Mouse (Mus musculus) bone marrow, adult 2 months (tissue): ENCODE results near the gene Iqcj. TPM values are rescaled to one million over a fixed set of nuclear protein-coding genes. Genes with fewer than 3 reads are reported as not detected.

Source experiments
- H3K27ac ChIP-seq: fragments of 200-500 bp; 2 replicates; pipeline ENCODE4 v1.5.1; 2012; ENCODE audit warnings: low read depth, mild to moderate bottlenecking, control low read depth, inconsistent platforms, low read length; ENCODE audit not compliant: control insufficient read depth, poor library complexity, insufficient read depth
- H3K4me1 ChIP-seq: fragments of 200-500 bp; 2 replicates; pipeline ENCODE4 v1.6.1; 2011; ENCODE audit warnings: low read length; ENCODE audit not compliant: control insufficient read depth, insufficient read depth
- H3K4me3 ChIP-seq: fragments of 200-500 bp; replicated peaks from 2 replicates; pipeline ENCODE3; 2011; ENCODE audit warnings: mild to moderate bottlenecking, low read depth, low read length, control low read depth; ENCODE audit not compliant: control insufficient read depth
- CTCF ChIP-seq: fragments of 200-500 bp; IDR thresholded peaks from 2 replicates; pipeline ENCODE4 v1.5.1; 2011; ENCODE audit warnings: low read length, control low read depth; ENCODE audit not compliant: control insufficient read depth, insufficient read depth
- POLR2A ChIP-seq: fragments of 200-500 bp; IDR thresholded peaks from 2 replicates; pipeline ENCODE4 v1.6.1; 2011; ENCODE audit warnings: low read depth, mild to moderate bottlenecking, control low read depth, low read length, borderline replicate concordance; ENCODE audit not compliant: control insufficient read depth
- WGBS: fragments of 180-500 bp; shearing (Covaris S2); methylation state at CpG from one replicate; pipeline ENCODE4 v1.1.7; 2018; 5-methylcytosine and 5-hydroxymethylcytosine counted together
- polyA plus RNA-seq: library from polyadenylated mRNA; stranded (reverse); fragments of >200 nt; gene quantifications from 2 replicates; pipeline ENCODE4 v1.2.4, GENCODE M21; 2011; ENCODE audit warnings: low replicate concordance; ENCODE audit not compliant: missing spikeins, insufficient read depth, insufficient read length

Iqcj gene
- polyA plus RNA-seq, 1 experiment, result not detected

- TF ChIP-seq CTCF, result peak; percentile 26; the same call in 1 of the 2 replicates
- no peak for TF ChIP-seq POLR2A
- no peak overlapping the region for H3K27ac ChIP-seq
- WGBS, result 45% methylated on average over 9 of the region's 9 CpGs
- H3K4me1 ChIP-seq, result no peaks in the 10 kb centered on the region
- no peak overlapping the region for H3K4me3 ChIP-seq
Observed at GRCm38 (mm10) chr3:68045475-68046416, 153.7 kb downstream of the Iqcj start.

GRCm38 (mm10) chr3:68053538-68053937 lies 161.5 kb downstream of the Iqcj start:
- Histone ChIP-seq H3K4me3 (no peak overlapping the region), H3K4me1 (no peaks in the 10 kb centered on the region; the same call in 1 of the 2 replicates), H3K27ac (no peak overlapping the region)
- TF ChIP-seq POLR2A, result no peak
- 0 out of 2 replicates have a peak, but pooled peaks have one; percentile 4 for TF ChIP-seq CTCF
- 48% methylated on average over 2 of the region's 2 CpGs for WGBS

GRCm38 (mm10) chr3:68055071-68055470 lies 163.1 kb downstream of the Iqcj start:
- no peak overlapping the region for H3K4me3 ChIP-seq
- H3K4me1 ChIP-seq, result no peaks in the 10 kb centered on the region; the same call in 1 of the 2 replicates
- H3K27ac ChIP-seq, result no peak overlapping the region
- no peak for TF ChIP-seq POLR2A
- no peak for TF ChIP-seq CTCF
- 61% methylated on average over 13 of the region's 13 CpGs for WGBS

- 49% methylated on average over 23 of the region's 23 CpGs for WGBS
Observed at GRCm38 (mm10) chr3:68056373-68057275, 164.6 kb downstream of the Iqcj start.

GRCm38 (mm10) chr3:68059162-68059800 lies 167.3 kb downstream of the Iqcj start:
- 50% methylated on average over 2 of the region's 2 CpGs for WGBS
- H3K27ac ChIP-seq, result no peak overlapping the region
- TF ChIP-seq CTCF (0 out of 2 replicates have a peak, but pooled peaks have one; percentile 11), POLR2A (no peak)
- no peak overlapping the region for H3K4me3 ChIP-seq
- no peaks in the 10 kb centered on the region; the same call in 1 of the 2 replicates for H3K4me1 ChIP-seq

More at GRCm38 (mm10) chr3:68056373-68057275, 164.6 kb downstream of the Iqcj start:
- Histone ChIP-seq H3K4me3 (peak overlapping the region; percentile 68), H3K27ac (no peak overlapping the region), H3K4me1 (no peaks in the 10 kb centered on the region; the same call in 1 of the 2 replicates)
- peak; percentile 54 for TF ChIP-seq CTCF
- TF ChIP-seq POLR2A, result no peak

- no peak for TF ChIP-seq CTCF
- H3K27ac ChIP-seq, result no peak within 1 kb of the TSS
- H3K4me3 ChIP-seq, result no peak within 1 kb of the TSS
- H3K4me1 ChIP-seq, result no peaks in the 10 kb centered on the region
- 35% methylated on average over 12 of the region's 12 CpGs for WGBS
Observed at GRCm38 (mm10) chr3:68064731-68065130, 172.7 kb downstream of the Iqcj start, which contains the start of gene Schip1. Gene Schip1 (plus strand): TSS chr3:68064802.

- H3K4me3 ChIP-seq, result no peak overlapping the region
- WGBS, result 63% methylated on average over 9 of the region's 9 CpGs
- H3K4me1 ChIP-seq, result no peaks in the 10 kb centered on the region
- no peak for TF ChIP-seq POLR2A
- no peak for TF ChIP-seq CTCF
- H3K27ac ChIP-seq, result no peak overlapping the region
Observed at GRCm38 (mm10) chr3:68071395-68072386, 179.7 kb downstream of the Iqcj start.
